Mouse (Mus musculus) midbrain, embryonic 11.5 days (tissue): ENCODE data around the gene Mars. TPM values are rescaled to one million over a fixed set of nuclear protein-coding genes. Genes with fewer than 3 reads are reported as not detected.

Experiments used
- ATAC-seq: fragments of 200-750 bp; cut with Nextera tagmentation; 2 replicates; pipeline ENCODE4 v1.8.0; 2017; ENCODE audit warnings: moderate TSS enrichment, moderate library complexity; ENCODE audit not compliant: low FRiP score
- DNase-seq: peaks from one replicate; pipeline ENCODE4 v3.0.0; 2015; ENCODE audit warnings: low spot score; ENCODE audit errors: missing footprints
- H3K27ac ChIP-seq: fragments of 300-500 bp; sonication (generic); 2 replicates; pipeline ENCODE4 v1.5.1; 2014; ENCODE audit warnings: low read depth, low read length
- H3K27me3 ChIP-seq: fragments of 300-500 bp; sonication (generic); 2 replicates; pipeline ENCODE4 v1.6.1; 2014; ENCODE audit warnings: mild to moderate bottlenecking, low read length, moderate library complexity, mixed read lengths; ENCODE audit not compliant: control insufficient read depth, insufficient read depth
- H3K36me3 ChIP-seq: fragments of 300-500 bp; sonication (generic); 2 replicates; pipeline ENCODE4 v1.6.1; 2014; ENCODE audit warnings: mild to moderate bottlenecking, low read length, moderate library complexity, mixed read lengths; ENCODE audit not compliant: control insufficient read depth, insufficient read depth
- H3K4me1 ChIP-seq: fragments of 300-500 bp; sonication (generic); 2 replicates; pipeline ENCODE4 v1.6.1; 2014; ENCODE audit warnings: low read length; ENCODE audit not compliant: control insufficient read depth, insufficient read depth
- H3K4me2 ChIP-seq: fragments of 300-500 bp; sonication (generic); 2 replicates; pipeline ENCODE4 v1.6.1; 2014; ENCODE audit warnings: mild to moderate bottlenecking, moderate library complexity
- H3K4me3 ChIP-seq: fragments of 300-500 bp; sonication (generic); 2 replicates; pipeline ENCODE4 v1.5.1; 2014; ENCODE audit warnings: low read depth, low read length
- H3K9ac ChIP-seq: fragments of 300-500 bp; sonication (generic); 2 replicates; pipeline ENCODE4 v1.6.1; 2014; ENCODE audit warnings: low read length
- H3K9me3 ChIP-seq: fragments of 300-500 bp; sonication (generic); 2 replicates; pipeline ENCODE4 v1.6.1; 2016; ENCODE audit warnings: low read length; ENCODE audit not compliant: control insufficient read depth
- WGBS: fragments of 180-500 bp; shearing (Covaris S2); extraction: QIAGEN DNeasy Blood & Tissue Kit; methylation state at CpG from one replicate; pipeline ENCODE4 v1.1.7; 2014; 5-methylcytosine and 5-hydroxymethylcytosine counted together
- polyA plus RNA-seq: library from polyadenylated mRNA; unstranded; fragments of >200 nt; fragmentation: Nextera tagmentation; extraction: Ambion mirVana; gene quantifications from 2 replicates; pipeline ENCODE4 v1.2.1, GENCODE M21; 2014

Mars gene
- 185 and 187 TPM in 2 replicates for polyA plus RNA-seq

GRCm38 (mm10) chr10:127311476-127312355 is at the start of gene Mars:
Gene Mars (minus strand): TSS chr10:127311786.
- Histone ChIP-seq H3K36me3 (peaks cover 15% of the 10 kb centered on the region), H3K9ac (peak within 1 kb of the TSS; percentile 83), H3K4me3 (peak within 1 kb of the TSS; percentile 80), H3K27me3 (no peaks in the 10 kb centered on the region), H3K27ac (peak within 1 kb of the TSS; percentile 54; the same call in 1 of the 2 replicates), H3K9me3 (no peaks in the 10 kb centered on the region), H3K4me1 (peaks cover 8% of the 10 kb centered on the region), H3K4me2 (peak within 1 kb of the TSS; percentile 77)
- WGBS, result under 1% methylated on average over 65 of the region's 65 CpGs
- ATAC-seq (peak; percentile 97), DNase-seq (peak; percentile 99)

DNA sequence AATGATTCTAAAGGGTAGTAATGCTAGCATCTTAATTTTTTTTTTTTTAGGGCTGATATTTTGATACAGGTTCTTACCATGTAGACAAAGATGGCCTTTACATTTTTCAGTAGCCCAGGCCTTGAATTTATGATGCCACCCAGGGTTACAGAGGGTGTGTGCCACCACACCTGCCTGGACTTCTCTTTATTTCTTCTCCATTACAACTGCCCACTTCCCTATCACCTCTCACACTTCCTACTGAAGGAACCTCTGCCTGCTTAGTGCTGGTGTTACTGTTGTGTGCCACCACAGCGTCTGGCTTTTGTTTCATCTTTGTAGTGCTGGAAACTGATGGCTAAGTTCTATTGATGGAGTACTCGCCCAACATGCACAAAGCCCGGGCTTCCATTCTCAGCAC is 49.1 kb upstream of the Mars start:
- Histone ChIP-seq H3K27me3 (no peaks in the 10 kb centered on the region), H3K4me1 (no peaks in the 10 kb centered on the region), H3K36me3 (no peaks in the 10 kb centered on the region), H3K27ac (no peak overlapping the region), H3K4me2 (no peak overlapping the region), H3K9ac (no peak overlapping the region), H3K4me3 (no peak overlapping the region), H3K9me3 (no peaks in the 10 kb centered on the region)
- peak; percentile 67 for DNase-seq
- no peak for ATAC-seq
- whole genome bisulfite sequencing, result 85% methylated on average over 3 of the region's 3 CpGs

GRCm38 (mm10) chr10:127355336-127355735 is 43.8 kb upstream of the Mars start:
- no peak overlapping the region for H3K4me2 ChIP-seq
- H3K27me3 ChIP-seq, result no peaks in the 10 kb centered on the region; the same call in 1 of the 2 replicates
- H3K9me3 ChIP-seq, result no peaks in the 10 kb centered on the region
- no peak overlapping the region for H3K27ac ChIP-seq
- H3K4me1 ChIP-seq, result peaks cover 3% of the 10 kb centered on the region
- H3K9ac ChIP-seq, result no peak overlapping the region
- H3K4me3 ChIP-seq, result no peak overlapping the region
- ATAC-seq, result peak; percentile 26; the same call in 1 of the 2 replicates
- no peaks in the 10 kb centered on the region for H3K36me3 ChIP-seq
- WGBS, result 50% methylated on average over 10 of the region's 10 CpGs
- DNase-seq, result peak; percentile 59

GRCm38 (mm10) chr10:127353909-127354895 is 42.6 kb upstream of the Mars start, which contains the start of gene Inhbe:
Gene Inhbe (minus strand): TSS chr10:127354411.
- Histone ChIP-seq H3K4me1 (peaks cover 3% of the 10 kb centered on the region), H3K4me2 (no peak within 1 kb of the TSS), H3K36me3 (no peaks in the 10 kb centered on the region), H3K9me3 (no peaks in the 10 kb centered on the region), H3K27ac (no peak within 1 kb of the TSS), H3K4me3 (no peak within 1 kb of the TSS), H3K27me3 (no peaks in the 10 kb centered on the region; the same call in 1 of the 2 replicates), H3K9ac (no peak within 1 kb of the TSS)
- no peak for ATAC-seq
- 90% methylated on average over 18 of the region's 18 CpGs for WGBS
- peak; percentile 80 for DNase-seq

- peak; percentile 79 for DNase-seq
- H3K4me2 ChIP-seq, result no peak overlapping the region
- peaks cover 3% of the 10 kb centered on the region for H3K4me1 ChIP-seq
- ATAC-seq, result no peak
- no peak overlapping the region for H3K27ac ChIP-seq
- no peak overlapping the region for H3K4me3 ChIP-seq
- H3K36me3 ChIP-seq, result no peaks in the 10 kb centered on the region
- H3K9me3 ChIP-seq, result no peaks in the 10 kb centered on the region
- 88% methylated on average over 11 of the region's 11 CpGs for WGBS
- H3K27me3 ChIP-seq, result no peaks in the 10 kb centered on the region; the same call in 1 of the 2 replicates
- no peak overlapping the region for H3K9ac ChIP-seq
Measured at GRCm38 (mm10) chr10:127352766-127353165, 41.2 kb upstream of the Mars start.

DNA sequence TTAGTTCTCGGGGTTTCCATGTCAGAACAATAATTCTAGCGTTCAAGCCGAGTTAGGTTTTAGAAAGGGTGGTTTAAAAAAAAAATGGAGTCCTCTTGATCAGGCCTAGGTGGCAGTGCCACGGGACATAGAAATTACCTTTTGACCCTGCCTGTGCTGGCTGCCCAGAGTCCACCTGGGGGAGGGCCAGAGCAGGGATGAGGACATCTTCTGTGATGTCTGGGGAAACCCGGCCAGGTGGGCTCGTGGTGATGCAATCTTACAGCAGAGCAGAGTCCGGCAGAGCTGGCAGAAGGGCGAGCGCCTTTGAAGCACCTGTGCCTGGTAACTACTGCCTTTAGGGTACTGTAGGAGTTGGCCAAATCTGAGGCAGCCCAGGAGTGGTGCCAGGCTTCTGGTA is 40.6 kb upstream of the Mars start:
- ATAC-seq (no peak), DNase-seq (peak; percentile 8)
- H3K36me3 ChIP-seq, result no peaks in the 10 kb centered on the region
- H3K27ac ChIP-seq, result no peak overlapping the region
- 91% methylated on average over 9 of the region's 9 CpGs for WGBS
- no peak overlapping the region for H3K4me3 ChIP-seq
- H3K9ac ChIP-seq, result no peak overlapping the region
- no peak overlapping the region for H3K4me2 ChIP-seq
- H3K9me3 ChIP-seq, result no peaks in the 10 kb centered on the region
- H3K4me1 ChIP-seq, result peaks cover 3% of the 10 kb centered on the region
- no peaks in the 10 kb centered on the region; the same call in 1 of the 2 replicates for H3K27me3 ChIP-seq

DNA sequence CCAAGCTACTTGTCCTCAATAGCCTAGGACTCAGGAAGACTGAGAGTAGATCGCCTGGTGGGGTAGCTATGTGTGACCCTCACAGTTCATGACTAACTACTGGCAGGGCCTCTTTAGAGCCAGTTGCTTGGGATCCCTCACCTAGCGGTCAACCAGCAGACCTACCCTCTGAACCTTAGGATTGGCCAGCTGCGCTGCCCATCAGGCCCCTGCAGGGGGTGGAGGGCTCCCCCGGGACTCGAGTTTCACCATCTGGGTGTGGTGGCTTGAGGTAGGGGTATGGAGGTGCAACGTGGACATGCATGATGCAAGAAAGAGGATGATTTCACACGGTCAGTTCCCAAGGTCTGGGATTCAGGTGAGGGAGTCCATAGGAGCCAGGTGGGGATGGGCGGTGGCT is 40.1 kb upstream of the Mars start:
- DNase-seq (no peak), ATAC-seq (no peak)
- H3K9ac ChIP-seq, result no peak overlapping the region
- no peaks in the 10 kb centered on the region for H3K36me3 ChIP-seq
- 72% methylated on average over 8 of the region's 8 CpGs for WGBS
- peaks cover 3% of the 10 kb centered on the region for H3K4me1 ChIP-seq
- H3K4me2 ChIP-seq, result no peak overlapping the region
- no peaks in the 10 kb centered on the region for H3K9me3 ChIP-seq
- no peaks in the 10 kb centered on the region; the same call in 1 of the 2 replicates for H3K27me3 ChIP-seq
- H3K27ac ChIP-seq, result no peak overlapping the region
- no peak overlapping the region for H3K4me3 ChIP-seq

DNA sequence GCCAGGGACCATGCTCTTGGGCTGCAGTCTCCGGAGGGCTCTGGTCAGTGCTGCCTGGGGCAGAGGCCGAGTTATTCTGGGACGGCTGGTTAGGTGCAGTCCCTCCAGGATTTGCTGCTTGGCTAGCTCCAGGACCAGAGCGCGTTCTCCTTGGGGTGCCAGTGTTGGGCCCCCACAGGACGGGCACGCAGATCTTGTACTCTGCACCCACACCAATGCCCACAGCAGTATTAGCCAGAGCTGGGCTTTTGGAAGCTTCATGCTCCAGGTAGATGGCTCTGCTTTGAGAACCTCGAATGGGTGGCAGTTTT is 39.7 kb upstream of the Mars start:
- Histone ChIP-seq H3K27ac (no peak overlapping the region), H3K27me3 (no peaks in the 10 kb centered on the region; the same call in 1 of the 2 replicates), H3K4me1 (peaks cover 3% of the 10 kb centered on the region), H3K4me2 (no peak overlapping the region; the same call in 1 of the 2 replicates), H3K36me3 (no peaks in the 10 kb centered on the region), H3K4me3 (no peak overlapping the region), H3K9me3 (no peaks in the 10 kb centered on the region), H3K9ac (peak overlapping the region; percentile 38; the same call in 1 of the 2 replicates)
- DNase-seq (peak; percentile 65), ATAC-seq (peak; percentile 17; the same call in 1 of the 2 replicates)
- 85% methylated on average over 8 of the region's 8 CpGs for WGBS
